Mouse (Mus musculus) E14TG2a.4 (cell line): ENCODE data around the gene Ttll8.

ENCODE experiments used
- CTCF ChIP-seq: conservative IDR thresholded peaks from 2 replicates; pipeline ENCODE4 v1.5.1; 2014; ENCODE audit warnings: low read length
- NANOG ChIP-seq: IDR thresholded peaks from 2 replicates; pipeline ENCODE4 v1.6.1; 2014; ENCODE audit warnings: borderline replicate concordance, low read length, mixed read lengths
- POU5F1 ChIP-seq: IDR thresholded peaks from 2 replicates; pipeline ENCODE4 v1.6.1; 2014; ENCODE audit warnings: low read length, borderline replicate concordance

DNA sequence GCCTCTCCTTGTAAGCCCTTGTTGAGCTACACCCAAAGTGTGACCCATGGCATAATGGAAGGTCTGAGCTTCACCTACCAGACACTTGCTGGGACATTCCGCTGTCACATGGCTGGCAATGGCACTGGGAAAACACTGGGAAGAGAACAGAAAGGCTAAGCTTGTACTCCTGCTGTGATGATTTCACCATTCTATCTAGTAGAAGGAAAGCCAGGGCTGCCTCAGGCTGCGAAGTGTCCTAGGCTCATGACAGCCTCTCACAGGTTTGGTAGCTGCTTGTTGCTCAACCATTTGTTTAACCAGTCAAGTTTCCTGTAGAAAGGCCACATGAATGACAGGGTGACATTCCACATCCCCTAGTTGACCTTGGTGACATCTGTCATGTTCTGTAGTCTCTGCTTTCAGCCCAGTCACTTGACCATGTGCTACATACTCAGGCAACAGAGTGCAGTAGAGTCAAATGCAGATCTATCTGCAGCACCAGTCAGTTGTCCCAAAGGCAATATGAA is 9.9 kb upstream of the Ttll8 start:
- TF ChIP-seq CTCF (no peak), NANOG (no peak), POU5F1 (no peak)
